Mouse (Mus musculus): ENCODE measurements around the gene Dhcr7.

DNA sequence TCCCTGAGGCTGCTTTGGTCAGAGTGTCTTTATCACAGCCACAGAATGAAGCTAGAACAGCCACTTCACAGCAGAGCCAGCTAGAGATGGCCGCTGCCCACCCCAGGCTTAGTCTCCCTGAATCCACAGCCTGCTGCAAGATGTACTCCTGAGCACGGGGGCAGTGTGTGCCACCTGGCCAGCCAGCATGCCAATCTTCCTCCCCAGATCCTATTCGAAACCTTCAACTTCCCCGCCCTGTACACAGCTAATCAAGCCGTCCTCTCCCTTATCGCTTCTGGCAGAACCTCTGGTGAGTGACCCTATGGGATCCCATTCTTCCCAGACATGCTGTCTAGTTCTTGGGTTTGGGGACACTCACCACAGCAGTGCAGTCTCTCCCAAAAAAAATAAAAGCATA, 60.8 kb downstream of the Dhcr7 start:
- TF ChIP-seq MAX (IDR thresholded peaks at IDR 0.05) = no peak
- TF ChIP-seq CTCF (IDR thresholded peaks at IDR 0.05; ENCODE audit: control insufficient read depth, insufficient read depth, insufficient read length) = no peak
- no peak for TF ChIP-seq MYOD1 (IDR thresholded peaks at IDR 0.05; ENCODE audit: control insufficient read depth, insufficient read length, low read depth)

Data from C2C12 (cell line).